Mouse (Mus musculus): ENCODE measurements around the gene Fam45a. TPM values are rescaled to one million over a fixed set of nuclear protein-coding genes. Genes with fewer than 3 reads are reported as not detected.

Fam45a gene
- polyA plus RNA-seq (2012; rRNA removed) = 3.8 and 4.7 TPM in 2 replicates

GRCm38 (mm10) chr19:60811098-60812035 is at the start of gene Fam45a:
Gene Fam45a (plus strand): TSS chr19:60811585.
- Histone ChIP-seq H3K27ac (ENCODE audit: insufficient read depth, low read length) (peak within 1 kb of the TSS; percentile 56; the same call in 1 of the 2 replicates), H3K4me1 (ENCODE audit: control insufficient read depth, insufficient read depth, insufficient read length) (peaks cover 4% of the 10 kb centered on the region; the same call in 1 of the 2 replicates), H3K4me3 (ENCODE audit: extremely low read depth, insufficient read depth, insufficient read length) (peak within 1 kb of the TSS; percentile 96), H3K27me3 (ENCODE audit: control insufficient read depth, insufficient read depth, low read length) (no peaks in the 10 kb centered on the region), H3K36me3 (ENCODE audit: control insufficient read depth, insufficient read depth, low read length) (peaks cover 9% of the 10 kb centered on the region)
- 4% methylated on average over 45 of the region's 45 CpGs for WGBS
- TF ChIP-seq POLR2A (IDR thresholded peaks at IDR 0.05; ENCODE audit: low read depth, low read length) (peak; percentile 81), CTCF (IDR thresholded peaks at IDR 0.05; ENCODE audit: extremely low read depth, insufficient read depth, insufficient read length, insufficient replicate concordance) (peak; percentile 47; the same call in 1 of the 2 replicates)
- peak; percentile 85 to 94 for DNase-seq (ENCODE audit: low read depth in 1 of 2, low spot score in 2 of 2)

GRCm38 (mm10) chr19:60773366-60773765 is 38.0 kb upstream of the Fam45a start:
- Histone ChIP-seq H3K4me3 (ENCODE audit: extremely low read depth, insufficient read depth, insufficient read length) (no peak overlapping the region), H3K4me1 (ENCODE audit: control insufficient read depth, insufficient read depth, insufficient read length) (no peaks in the 10 kb centered on the region), H3K27ac (ENCODE audit: insufficient read depth, low read length) (no peak overlapping the region), H3K27me3 (ENCODE audit: control insufficient read depth, insufficient read depth, low read length) (no peaks in the 10 kb centered on the region), H3K36me3 (ENCODE audit: control insufficient read depth, insufficient read depth, low read length) (peaks cover 42% of the 10 kb centered on the region)
- no peak for DNase-seq (ENCODE audit: low read depth in 1 of 2, low spot score in 2 of 2)
- WGBS = 88% methylated on average over 6 of the region's 6 CpGs
- TF ChIP-seq CTCF (IDR thresholded peaks at IDR 0.05; ENCODE audit: extremely low read depth, insufficient read depth, insufficient read length, insufficient replicate concordance) (no peak), POLR2A (IDR thresholded peaks at IDR 0.05; ENCODE audit: low read depth, low read length) (no peak)

GRCm38 (mm10) chr19:60782034-60782433 is 29.4 kb upstream of the Fam45a start:
- Histone ChIP-seq H3K27me3 (ENCODE audit: control insufficient read depth, insufficient read depth, low read length) (no peaks in the 10 kb centered on the region), H3K4me3 (ENCODE audit: extremely low read depth, insufficient read depth, insufficient read length) (no peak overlapping the region), H3K36me3 (ENCODE audit: control insufficient read depth, insufficient read depth, low read length) (peaks cover 14% of the 10 kb centered on the region), H3K27ac (ENCODE audit: insufficient read depth, low read length) (no peak overlapping the region), H3K4me1 (ENCODE audit: control insufficient read depth, insufficient read depth, insufficient read length) (peaks cover 4% of the 10 kb centered on the region; the same call in 1 of the 2 replicates)
- no peak for TF ChIP-seq CTCF (IDR thresholded peaks at IDR 0.05; ENCODE audit: extremely low read depth, insufficient read depth, insufficient read length, insufficient replicate concordance)
- TF ChIP-seq POLR2A (IDR thresholded peaks at IDR 0.05; ENCODE audit: low read depth, low read length) = no peak
- no peak for DNase-seq (ENCODE audit: low read depth in 1 of 2, low spot score in 2 of 2)
- WGBS = 86% methylated on average over 3 of the region's 3 CpGs

- Histone ChIP-seq H3K36me3 (ENCODE audit: control insufficient read depth, insufficient read depth, low read length) (peaks cover 6% of the 10 kb centered on the region; the same call in 1 of the 2 replicates), H3K27me3 (ENCODE audit: control insufficient read depth, insufficient read depth, low read length) (no peaks in the 10 kb centered on the region), H3K4me3 (ENCODE audit: extremely low read depth, insufficient read depth, insufficient read length) (no peak overlapping the region), H3K4me1 (ENCODE audit: control insufficient read depth, insufficient read depth, insufficient read length) (peaks cover 6% of the 10 kb centered on the region; the same call in 1 of the 2 replicates), H3K27ac (ENCODE audit: insufficient read depth, low read length) (no peak overlapping the region)
- WGBS = 65% methylated on average over 1 of the region's 1 CpGs
- DNase-seq (ENCODE audit: low read depth in 1 of 2, low spot score in 2 of 2) = no peak
- no peak for TF ChIP-seq POLR2A (IDR thresholded peaks at IDR 0.05; ENCODE audit: low read depth, low read length)
- TF ChIP-seq CTCF (IDR thresholded peaks at IDR 0.05; ENCODE audit: extremely low read depth, insufficient read depth, insufficient read length, insufficient replicate concordance) = no peak
These were observed 26.7 kb upstream of the Fam45a start for GRCm38 (mm10) chr19:60784712-60785111.

- Histone ChIP-seq H3K4me3 (ENCODE audit: extremely low read depth, insufficient read depth, insufficient read length) (no peak overlapping the region), H3K27me3 (ENCODE audit: control insufficient read depth, insufficient read depth, low read length) (no peaks in the 10 kb centered on the region), H3K36me3 (ENCODE audit: control insufficient read depth, insufficient read depth, low read length) (no peaks in the 10 kb centered on the region; the same call in 1 of the 2 replicates), H3K4me1 (ENCODE audit: control insufficient read depth, insufficient read depth, insufficient read length) (peaks cover 6% of the 10 kb centered on the region; the same call in 1 of the 2 replicates), H3K27ac (ENCODE audit: insufficient read depth, low read length) (no peak overlapping the region)
- WGBS = 12% methylated on average over 2 of the region's 2 CpGs
- TF ChIP-seq CTCF (IDR thresholded peaks at IDR 0.05; ENCODE audit: extremely low read depth, insufficient read depth, insufficient read length, insufficient replicate concordance) = no peak
- TF ChIP-seq POLR2A (IDR thresholded peaks at IDR 0.05; ENCODE audit: low read depth, low read length) = no peak
- DNase-seq (ENCODE audit: low read depth in 1 of 2, low spot score in 2 of 2) = no peak
These were observed 23.8 kb upstream of the Fam45a start for GRCm38 (mm10) chr19:60787465-60788150.

GRCm38 (mm10) chr19:60788214-60788960 is 23.0 kb upstream of the Fam45a start:
- no peaks in the 10 kb centered on the region; the same call in 1 of the 2 replicates for H3K36me3 ChIP-seq (ENCODE audit: control insufficient read depth, insufficient read depth, low read length)
- H3K4me1 ChIP-seq (ENCODE audit: control insufficient read depth, insufficient read depth, insufficient read length) = peaks cover 5% of the 10 kb centered on the region; the same call in 1 of the 2 replicates
- 34% methylated on average over 6 of the region's 6 CpGs for WGBS
- no peaks in the 10 kb centered on the region for H3K27me3 ChIP-seq (ENCODE audit: control insufficient read depth, insufficient read depth, low read length)
- H3K4me3 ChIP-seq (ENCODE audit: extremely low read depth, insufficient read depth, insufficient read length) = no peak overlapping the region; the same call in 1 of the 2 replicates
- TF ChIP-seq CTCF (IDR thresholded peaks at IDR 0.05; ENCODE audit: extremely low read depth, insufficient read depth, insufficient read length, insufficient replicate concordance) = no peak
- no peak for TF ChIP-seq POLR2A (IDR thresholded peaks at IDR 0.05; ENCODE audit: low read depth, low read length)
- no peak for DNase-seq (ENCODE audit: low read depth in 1 of 2, low spot score in 2 of 2)
- H3K27ac ChIP-seq (ENCODE audit: insufficient read depth, low read length) = no peak overlapping the region

All from spleen, adult 2 months (tissue).